Mouse (Mus musculus) limb, embryonic 15.5 days (tissue): ENCODE results near the gene Esx1. TPM values are rescaled to one million over a fixed set of nuclear protein-coding genes. Genes with fewer than 3 reads are reported as not detected.

ENCODE experiments used
- ATAC-seq: fragments of 200-750 bp; cut with Nextera tagmentation; 2 replicates; pipeline ENCODE4 v1.8.0; 2017; ENCODE audit warnings: low read depth, moderate TSS enrichment; ENCODE audit not compliant: insufficient number of reproducible peaks, low FRiP score, low TSS enrichment
- H3K27ac ChIP-seq: fragments of 300-500 bp; sonication (generic); 2 replicates; pipeline ENCODE4 v1.5.1; 2015; ENCODE audit warnings: moderate library complexity, mild to moderate bottlenecking, inconsistent platforms
- H3K27me3 ChIP-seq: fragments of 300-500 bp; sonication (generic); 2 replicates; pipeline ENCODE4 v1.6.1; 2015; ENCODE audit warnings: inconsistent platforms
- H3K36me3 ChIP-seq: fragments of 300-500 bp; sonication (generic); 2 replicates; pipeline ENCODE4 v1.6.1; 2015; ENCODE audit warnings: inconsistent platforms
- H3K4me1 ChIP-seq: fragments of 300-500 bp; sonication (generic); 2 replicates; pipeline ENCODE4 v1.6.1; 2015; ENCODE audit warnings: inconsistent platforms
- H3K4me2 ChIP-seq: fragments of 300-500 bp; sonication (generic); 2 replicates; pipeline ENCODE4 v1.6.1; 2015; ENCODE audit warnings: mild to moderate bottlenecking, inconsistent platforms
- H3K4me3 ChIP-seq: fragments of 300-500 bp; sonication (generic); 2 replicates; pipeline ENCODE4 v1.5.1; 2015; ENCODE audit warnings: mild to moderate bottlenecking, inconsistent platforms
- H3K9ac ChIP-seq: fragments of 300-500 bp; sonication (generic); 2 replicates; pipeline ENCODE4 v1.6.1; 2015; ENCODE audit warnings: inconsistent platforms
- H3K9me3 ChIP-seq: fragments of 300-500 bp; sonication (generic); 2 replicates; pipeline ENCODE4 v1.6.1; 2016; ENCODE audit warnings: inconsistent platforms
- WGBS: fragments of 180-500 bp; shearing (Covaris S2); methylation state at CpG from one replicate; pipeline ENCODE4 v1.1.7; 2015; 5-methylcytosine and 5-hydroxymethylcytosine counted together
- polyA plus RNA-seq: library from polyadenylated mRNA; unstranded; fragments of >200 nt; fragmentation: Nextera tagmentation; extraction: Ambion mirVana; gene quantifications from 2 replicates; pipeline ENCODE4 v1.2.1, GENCODE M21; 2015

Gene Esx1
- polyA plus RNA-seq, 1 experiment from 2014 or later: not detected

- Histone ChIP-seq H3K36me3 (no peaks in the 10 kb centered on the region), H3K27ac (no peak overlapping the region), H3K4me3 (peak overlapping the region; percentile 22), H3K9ac (no peak overlapping the region), H3K4me2 (peak overlapping the region; percentile 38), H3K4me1 (peaks cover 20% of the 10 kb centered on the region; the same call in 1 of the 2 replicates), H3K9me3 (no peaks in the 10 kb centered on the region), H3K27me3 (peaks cover 73% of the 10 kb centered on the region)
- ATAC-seq: no peak
- 23% methylated on average over 52 of the region's 52 CpGs for WGBS
Observed at GRCm38 (mm10) chrX:137119675-137120423, 2.0 kb downstream of the Esx1 start.

GRCm38 (mm10) chrX:137118097-137118746, 3.7 kb downstream of the Esx1 start:
- Histone ChIP-seq H3K9ac (no peak overlapping the region), H3K4me3 (peak overlapping the region; percentile 22), H3K36me3 (no peaks in the 10 kb centered on the region), H3K27me3 (peaks cover 72% of the 10 kb centered on the region), H3K4me2 (peak overlapping the region; percentile 31), H3K27ac (no peak overlapping the region), H3K4me1 (peaks cover 20% of the 10 kb centered on the region; the same call in 1 of the 2 replicates), H3K9me3 (no peaks in the 10 kb centered on the region)
- 20% methylated on average over 37 of the region's 40 CpGs for WGBS
- no peak for ATAC-seq

- H3K9me3 ChIP-seq: no peaks in the 10 kb centered on the region
- no peaks in the 10 kb centered on the region for H3K4me1 ChIP-seq
- WGBS: 23% methylated on average over 13 of the region's 13 CpGs
- peaks cover 45% of the 10 kb centered on the region for H3K27me3 ChIP-seq
- no peak overlapping the region for H3K4me2 ChIP-seq
- ATAC-seq: no peak
- no peak overlapping the region for H3K4me3 ChIP-seq
- H3K27ac ChIP-seq: no peak overlapping the region
- no peaks in the 10 kb centered on the region for H3K36me3 ChIP-seq
- no peak overlapping the region for H3K9ac ChIP-seq
Observed at GRCm38 (mm10) chrX:137106498-137106897, 15.4 kb downstream of the Esx1 start.

- Histone ChIP-seq H3K27ac (no peak overlapping the region), H3K4me1 (no peaks in the 10 kb centered on the region), H3K27me3 (peaks cover 54% of the 10 kb centered on the region), H3K4me2 (no peak overlapping the region), H3K9me3 (no peaks in the 10 kb centered on the region), H3K36me3 (no peaks in the 10 kb centered on the region), H3K4me3 (no peak overlapping the region), H3K9ac (no peak overlapping the region)
- ATAC-seq: no peak
- 25% methylated on average over 25 of the region's 25 CpGs for WGBS
Observed at GRCm38 (mm10) chrX:137104531-137104930, 17.4 kb downstream of the Esx1 start.

Other genes with a start within 250 kb of the Esx1 start
- not detected in 2 replicates for gene H2bfm, start 194.8 kb downstream of the Esx1 start, polyA plus RNA-seq
- 38.3 and 41.4 TPM in 2 replicates for gene Tmsb15b2, start 146.6 kb downstream of the Esx1 start, polyA plus RNA-seq
- 4.0 and 5.2 TPM in 2 replicates for gene Tmsb15l, start 145.2 kb downstream of the Esx1 start, polyA plus RNA-seq
- 17.3 and 23.6 TPM in 2 replicates for gene Tmsb15b1, start 145.2 kb downstream of the Esx1 start, polyA plus RNA-seq
- 13.8 and 16.3 TPM in 2 replicates for gene Zcchc18, start 128.9 kb downstream of the Esx1 start, polyA plus RNA-seq
- 9.8 and 11.2 TPM in 2 replicates for gene Slc25a53, start 83.8 kb downstream of the Esx1 start, polyA plus RNA-seq
- 4.5 and 5.6 TPM in 2 replicates for gene Fam199x, start 72.5 kb downstream of the Esx1 start, polyA plus RNA-seq